Mouse (Mus musculus) bone marrow, adult 2 months (tissue): ENCODE results near the gene Adcy10. TPM values are rescaled to one million over a fixed set of nuclear protein-coding genes. Genes with fewer than 3 reads are reported as not detected.

Experiments used
- H3K27ac ChIP-seq: fragments of 200-500 bp; 2 replicates; pipeline ENCODE4 v1.5.1; 2012; ENCODE audit warnings: low read depth, mild to moderate bottlenecking, control low read depth, inconsistent platforms, low read length; ENCODE audit not compliant: control insufficient read depth, poor library complexity, insufficient read depth
- H3K4me1 ChIP-seq: fragments of 200-500 bp; 2 replicates; pipeline ENCODE4 v1.6.1; 2011; ENCODE audit warnings: low read length; ENCODE audit not compliant: control insufficient read depth, insufficient read depth
- H3K4me3 ChIP-seq: fragments of 200-500 bp; replicated peaks from 2 replicates; pipeline ENCODE3; 2011; ENCODE audit warnings: mild to moderate bottlenecking, low read depth, low read length, control low read depth; ENCODE audit not compliant: control insufficient read depth
- CTCF ChIP-seq: fragments of 200-500 bp; IDR thresholded peaks from 2 replicates; pipeline ENCODE4 v1.5.1; 2011; ENCODE audit warnings: low read length, control low read depth; ENCODE audit not compliant: control insufficient read depth, insufficient read depth
- POLR2A ChIP-seq: fragments of 200-500 bp; IDR thresholded peaks from 2 replicates; pipeline ENCODE4 v1.6.1; 2011; ENCODE audit warnings: low read depth, mild to moderate bottlenecking, control low read depth, low read length, borderline replicate concordance; ENCODE audit not compliant: control insufficient read depth
- WGBS: fragments of 180-500 bp; shearing (Covaris S2); methylation state at CpG from one replicate; pipeline ENCODE4 v1.1.7; 2018; 5-methylcytosine and 5-hydroxymethylcytosine counted together
- polyA plus RNA-seq: library from polyadenylated mRNA; stranded (reverse); fragments of >200 nt; gene quantifications from 2 replicates; pipeline ENCODE4 v1.2.4, GENCODE M21; 2011; ENCODE audit warnings: low replicate concordance; ENCODE audit not compliant: missing spikeins, insufficient read depth, insufficient read length

Adcy10 gene
- polyA plus RNA-seq, 1 experiment, result not detected

GRCm38 (mm10) chr1:165601775-165602280, 116.8 kb downstream of the Adcy10 start:
- H3K27ac ChIP-seq, result no peak overlapping the region
- no peak overlapping the region for H3K4me3 ChIP-seq
- no peak for TF ChIP-seq CTCF
- TF ChIP-seq POLR2A, result no peak
- WGBS, result 77% methylated on average over 10 of the region's 10 CpGs
- H3K4me1 ChIP-seq, result no peaks in the 10 kb centered on the region

GRCm38 (mm10) chr1:165603218-165603617, 118.2 kb downstream of the Adcy10 start:
- Histone ChIP-seq H3K4me1 (no peaks in the 10 kb centered on the region), H3K4me3 (no peak overlapping the region), H3K27ac (no peak overlapping the region)
- TF ChIP-seq CTCF (no peak), POLR2A (no peak)
- 86% methylated on average over 14 of the region's 14 CpGs for WGBS

- Histone ChIP-seq H3K4me1 (no peaks in the 10 kb centered on the region), H3K4me3 (no peak overlapping the region), H3K27ac (no peak overlapping the region)
- no peak for TF ChIP-seq CTCF
- TF ChIP-seq POLR2A, result no peak
- 17% methylated on average over 8 of the region's 8 CpGs for WGBS
These were observed 119.2 kb downstream of the Adcy10 start for GRCm38 (mm10) chr1:165604203-165604602.

GRCm38 (mm10) chr1:165605108-165605507, 120.1 kb downstream of the Adcy10 start:
- Histone ChIP-seq H3K4me1 (no peaks in the 10 kb centered on the region; the same call in 1 of the 2 replicates), H3K27ac (no peak overlapping the region), H3K4me3 (no peak overlapping the region)
- 86% methylated on average over 3 of the region's 3 CpGs for WGBS
- TF ChIP-seq CTCF, result no peak
- TF ChIP-seq POLR2A, result no peak

- TF ChIP-seq POLR2A (no peak), CTCF (no peak)
- Histone ChIP-seq H3K27ac (no peak overlapping the region), H3K4me3 (no peak overlapping the region), H3K4me1 (no peaks in the 10 kb centered on the region; the same call in 1 of the 2 replicates)
- 49% methylated on average over 6 of the region's 6 CpGs for WGBS
These were observed 120.8 kb downstream of the Adcy10 start for GRCm38 (mm10) chr1:165605774-165606173.

- Histone ChIP-seq H3K4me1 (peaks cover 1% of the 10 kb centered on the region; the same call in 1 of the 2 replicates), H3K27ac (no peak overlapping the region), H3K4me3 (no peak overlapping the region)
- WGBS, result 85% methylated on average over 4 of the region's 4 CpGs
- TF ChIP-seq POLR2A (no peak), CTCF (no peak)
These were observed 123.9 kb downstream of the Adcy10 start for GRCm38 (mm10) chr1:165608904-165609303.

GRCm38 (mm10) chr1:165609495-165610320, 124.7 kb downstream of the Adcy10 start:
- TF ChIP-seq CTCF (no peak), POLR2A (no peak)
- no peak overlapping the region for H3K4me3 ChIP-seq
- WGBS, result 56% methylated on average over 7 of the region's 7 CpGs
- peaks cover 1% of the 10 kb centered on the region; the same call in 1 of the 2 replicates for H3K4me1 ChIP-seq
- no peak overlapping the region for H3K27ac ChIP-seq

GRCm38 (mm10) chr1:165610321-165610999, 125.5 kb downstream of the Adcy10 start:
- TF ChIP-seq POLR2A, result no peak
- TF ChIP-seq CTCF, result no peak
- Histone ChIP-seq H3K27ac (no peak overlapping the region), H3K4me3 (no peak overlapping the region), H3K4me1 (peaks cover 1% of the 10 kb centered on the region; the same call in 1 of the 2 replicates)
- WGBS, result 46% methylated on average over 9 of the region's 9 CpGs
